Mouse (Mus musculus): ENCODE measurements around the gene Mllt10. TPM values are rescaled to one million over a fixed set of nuclear protein-coding genes. Genes with fewer than 3 reads are reported as not detected.

The Mllt10 gene
- total RNA-seq, 2 experiments from 2014 or later = 62.2 to 64.8 TPM

DNA sequence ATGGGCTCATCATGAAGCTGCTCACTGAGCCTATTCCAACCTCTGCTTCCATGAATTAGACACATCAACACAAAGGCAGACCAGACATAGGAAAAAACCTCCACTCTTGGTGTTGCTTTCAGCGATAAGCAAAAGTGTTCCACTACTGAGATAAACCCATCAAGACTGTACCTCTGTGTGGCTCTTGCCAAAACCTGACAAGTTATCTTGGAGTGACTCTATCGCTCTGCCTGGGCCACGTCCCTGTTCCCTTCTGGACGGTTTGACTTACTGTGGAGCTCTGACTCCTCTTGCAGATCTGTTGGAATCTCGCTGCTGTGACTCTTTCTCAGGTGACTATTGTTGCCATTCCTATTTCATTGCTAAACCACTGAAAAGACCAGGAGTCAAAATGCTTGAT is 180.5 kb downstream of the Mllt10 start:
- DNase-seq (ENCODE audit: low spot score in 2 of 2) = no peak

DNA sequence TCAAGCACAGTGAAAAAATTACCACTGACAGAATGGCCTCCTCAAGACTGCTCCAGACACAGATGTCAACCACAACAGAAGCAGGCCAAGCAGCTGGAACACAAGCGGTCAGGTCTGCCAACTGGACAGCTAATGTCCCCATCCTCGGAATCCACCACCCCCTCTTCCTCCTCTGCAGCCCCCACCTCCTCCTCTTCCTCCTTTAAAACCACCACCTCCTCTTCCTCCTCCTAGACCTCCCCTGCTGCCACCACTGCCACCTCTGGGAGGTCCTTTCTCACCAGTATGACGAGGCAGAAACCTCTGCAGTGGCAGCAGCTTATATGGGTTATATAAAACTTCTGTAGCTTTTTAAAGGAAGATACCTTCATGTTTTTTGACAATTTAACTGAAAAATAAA is 194.2 kb downstream of the Mllt10 start:
- DNase-seq (ENCODE audit: low spot score in 2 of 2) = no peak

Small RNA genes within 50 kb of the gene (microRNA-seq; reads per million reads assigned to microRNA genes)
- gene Gm23638 = not detected
- 2.4 reads per million for gene Mir7655

Other genes with a start within 250 kb of the Mllt10 start
- gene H2al2a, start 58.3 kb upstream of the Mllt10 start, total RNA-seq (2021) = not detected
- 1 to 10 TPM; 3.1 to 4.7 TPM for gene A930004D18Rik, start 17.5 kb upstream of the Mllt10 start, total RNA-seq (2021)
- gene Skida1, start 6.2 kb upstream of the Mllt10 start, total RNA-seq (2021) = 10 to 100 TPM in 1 of 2 experiments, 1 to 10 TPM in 1; 9.9 to 11.3 TPM